Mouse (Mus musculus): ENCODE results near the gene Fhl3. TPM values are rescaled to one million over a fixed set of nuclear protein-coding genes. Genes with fewer than 3 reads are reported as not detected.
"Not testable (repeated sequence)": the region's sequence is repeated elsewhere in the genome, so short reads cannot be mapped to it uniquely, and the experiment has no call there.

Fhl3 gene
- polyA plus RNA-seq, 1 experiment = not detected

GRCm38 (mm10) chr4:124712618-124713017, 12.1 kb downstream of the Fhl3 start:
- 78% methylated on average over 6 of the region's 6 CpGs for WGBS
- TF ChIP-seq POLR2A (IDR thresholded peaks at IDR 0.05; ENCODE audit: insufficient read depth, low read depth, low read length) (no peak), CTCF (IDR thresholded peaks at IDR 0.05; ENCODE audit: insufficient read depth, low read depth, low read length) (no peak)
- Histone ChIP-seq H3K4me3 (ENCODE audit: insufficient read depth, low read depth, low read length) (no peak overlapping the region), H3K4me1 (ENCODE audit: control insufficient read depth, insufficient read depth, low read length) (peaks cover 21% of the 10 kb centered on the region), H3K27ac (ENCODE audit: insufficient read depth, low read depth, low read length) (no peak overlapping the region)

GRCm38 (mm10) chr4:124713850-124714249, 13.3 kb downstream of the Fhl3 start:
- H3K4me3 ChIP-seq (ENCODE audit: insufficient read depth, low read depth, low read length); H3K27ac ChIP-seq (ENCODE audit: insufficient read depth, low read depth, low read length): not testable (repeated sequence)
- WGBS = 70% methylated on average over 5 of the region's 5 CpGs
- peaks cover 15% of the 10 kb centered on the region for H3K4me1 ChIP-seq (ENCODE audit: control insufficient read depth, insufficient read depth, low read length)

GRCm38 (mm10) chr4:124714545-124715481, 14.3 kb downstream of the Fhl3 start, which contains the start of gene Sf3a3:
Sf3a3 (plus strand) TSS chr4:124714776.
- under 1% methylated on average over 57 of the region's 57 CpGs for WGBS
- peak within 1 kb of the TSS; percentile 90 for H3K4me3 ChIP-seq (ENCODE audit: insufficient read depth, low read depth, low read length)
- TF ChIP-seq CTCF (IDR thresholded peaks at IDR 0.05; ENCODE audit: insufficient read depth, low read depth, low read length) (peak; percentile 67), POLR2A (IDR thresholded peaks at IDR 0.05; ENCODE audit: insufficient read depth, low read depth, low read length) (peak; percentile 53; the same call in 1 of the 2 replicates)

GRCm38 (mm10) chr4:124719101-124719500, 18.6 kb downstream of the Fhl3 start:
- H3K4me3 ChIP-seq (ENCODE audit: insufficient read depth, low read depth, low read length) = no peak overlapping the region
- WGBS = 91% methylated on average over 4 of the region's 4 CpGs
- TF ChIP-seq CTCF (IDR thresholded peaks at IDR 0.05; ENCODE audit: insufficient read depth, low read depth, low read length) (no peak), POLR2A (IDR thresholded peaks at IDR 0.05; ENCODE audit: insufficient read depth, low read depth, low read length) (no peak)
- no peak overlapping the region for H3K27ac ChIP-seq (ENCODE audit: insufficient read depth, low read depth, low read length)
- H3K4me1 ChIP-seq (ENCODE audit: control insufficient read depth, insufficient read depth, low read length) = peaks cover 5% of the 10 kb centered on the region

More at GRCm38 (mm10) chr4:124714545-124715481, 14.3 kb downstream of the Fhl3 start, which contains the start of gene Sf3a3:
- Histone ChIP-seq H3K4me1 (ENCODE audit: control insufficient read depth, insufficient read depth, low read length) (peaks cover 8% of the 10 kb centered on the region), H3K27ac (ENCODE audit: insufficient read depth, low read depth, low read length) (0 out of 2 replicates have a peak within 1 kb of the TSS, but pooled peaks have one; percentile 27)

- no peaks in the 10 kb centered on the region for H3K4me1 ChIP-seq (ENCODE audit: control insufficient read depth, insufficient read depth, low read length)
- TF ChIP-seq POLR2A (IDR thresholded peaks at IDR 0.05; ENCODE audit: insufficient read depth, low read depth, low read length) = no peak
- no peak for TF ChIP-seq CTCF (IDR thresholded peaks at IDR 0.05; ENCODE audit: insufficient read depth, low read depth, low read length)
- WGBS = 81% methylated on average over 6 of the region's 6 CpGs
Observed at GRCm38 (mm10) chr4:124726121-124726520, 25.6 kb downstream of the Fhl3 start.

GRCm38 (mm10) chr4:124736952-124737351, 36.5 kb downstream of the Fhl3 start:
- Histone ChIP-seq H3K4me3 (ENCODE audit: insufficient read depth, low read depth, low read length) (no peak overlapping the region), H3K27ac (ENCODE audit: insufficient read depth, low read depth, low read length) (no peak overlapping the region), H3K4me1 (ENCODE audit: control insufficient read depth, insufficient read depth, low read length) (peaks cover 11% of the 10 kb centered on the region)
- 53% methylated on average over 2 of the region's 2 CpGs for WGBS
- TF ChIP-seq CTCF (IDR thresholded peaks at IDR 0.05; ENCODE audit: insufficient read depth, low read depth, low read length) (no peak), POLR2A (IDR thresholded peaks at IDR 0.05; ENCODE audit: insufficient read depth, low read depth, low read length) (no peak)

More at GRCm38 (mm10) chr4:124726121-124726520, 25.6 kb downstream of the Fhl3 start:
- H3K27ac ChIP-seq (ENCODE audit: insufficient read depth, low read depth, low read length) = no peak overlapping the region
- no peak overlapping the region for H3K4me3 ChIP-seq (ENCODE audit: insufficient read depth, low read depth, low read length)

- Histone ChIP-seq H3K27ac (ENCODE audit: insufficient read depth, low read depth, low read length) (no peak overlapping the region), H3K4me1 (ENCODE audit: control insufficient read depth, insufficient read depth, low read length) (peaks cover 15% of the 10 kb centered on the region), H3K4me3 (ENCODE audit: insufficient read depth, low read depth, low read length) (no peak overlapping the region)
- WGBS = 84% methylated on average over 5 of the region's 5 CpGs
- no peak for TF ChIP-seq POLR2A (IDR thresholded peaks at IDR 0.05; ENCODE audit: insufficient read depth, low read depth, low read length)
- no peak for TF ChIP-seq CTCF (IDR thresholded peaks at IDR 0.05; ENCODE audit: insufficient read depth, low read depth, low read length)
Observed at GRCm38 (mm10) chr4:124737486-124737885, 37.0 kb downstream of the Fhl3 start.

GRCm38 (mm10) chr4:124738013-124738412, 37.5 kb downstream of the Fhl3 start:
- TF ChIP-seq POLR2A (IDR thresholded peaks at IDR 0.05; ENCODE audit: insufficient read depth, low read depth, low read length) (no peak), CTCF (IDR thresholded peaks at IDR 0.05; ENCODE audit: insufficient read depth, low read depth, low read length) (no peak)
- Histone ChIP-seq H3K27ac (ENCODE audit: insufficient read depth, low read depth, low read length) (no peak overlapping the region), H3K4me3 (ENCODE audit: insufficient read depth, low read depth, low read length) (no peak overlapping the region), H3K4me1 (ENCODE audit: control insufficient read depth, insufficient read depth, low read length) (peaks cover 19% of the 10 kb centered on the region)
- WGBS = 56% methylated on average over 4 of the region's 4 CpGs

GRCm38 (mm10) chr4:124738783-124739182, 38.3 kb downstream of the Fhl3 start:
- WGBS = 70% methylated on average over 1 of the region's 1 CpGs
- no peak overlapping the region for H3K4me3 ChIP-seq (ENCODE audit: insufficient read depth, low read depth, low read length)
- no peak for TF ChIP-seq POLR2A (IDR thresholded peaks at IDR 0.05; ENCODE audit: insufficient read depth, low read depth, low read length)
- no peak for TF ChIP-seq CTCF (IDR thresholded peaks at IDR 0.05; ENCODE audit: insufficient read depth, low read depth, low read length)
- H3K27ac ChIP-seq (ENCODE audit: insufficient read depth, low read depth, low read length) = no peak overlapping the region
- H3K4me1 ChIP-seq (ENCODE audit: control insufficient read depth, insufficient read depth, low read length) = peaks cover 22% of the 10 kb centered on the region
